Mouse (Mus musculus) cerebellum, adult 8-10 months (tissue): ENCODE measurements around the gene Akr1b7.

Source experiments
- DNase-seq: peaks from one replicate; pipeline ENCODE4 v3.0.0; 2022

Akr1b7 gene

DNA sequence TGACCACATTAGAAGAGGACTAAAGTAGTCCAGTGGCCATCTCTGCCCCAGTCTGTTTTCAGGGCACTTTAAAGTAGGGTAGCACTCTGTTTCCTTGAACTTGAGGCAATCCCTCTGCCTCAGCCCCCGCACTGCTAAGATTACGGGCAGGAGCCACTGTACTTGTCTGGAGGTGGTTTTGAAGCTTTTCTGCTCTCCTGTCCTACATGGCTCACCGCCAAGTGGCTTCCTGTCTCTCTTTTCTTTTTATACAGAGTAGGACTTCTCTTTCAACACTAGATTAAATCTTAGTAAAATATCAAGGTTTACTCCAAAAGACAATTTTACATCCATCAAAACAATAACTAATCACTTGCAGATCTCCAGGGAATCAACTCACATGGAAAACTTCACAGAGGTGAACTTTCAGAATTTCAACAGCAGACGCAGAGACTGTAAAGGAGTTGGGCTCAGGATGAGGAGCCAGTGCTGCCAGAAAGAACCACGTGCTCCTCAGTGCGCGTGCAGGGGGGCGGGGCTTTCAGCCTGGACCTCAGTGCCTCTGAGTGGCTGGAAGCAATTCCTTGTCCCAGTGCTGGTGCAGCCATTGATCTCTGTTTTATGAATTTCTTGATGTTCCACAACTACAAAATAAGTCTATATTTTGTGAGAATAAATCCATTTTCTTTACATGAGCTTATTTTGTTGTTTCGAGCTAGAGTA is 29.6 kb downstream of the Akr1b7 start:
- no peak for DNase-seq

DNA sequence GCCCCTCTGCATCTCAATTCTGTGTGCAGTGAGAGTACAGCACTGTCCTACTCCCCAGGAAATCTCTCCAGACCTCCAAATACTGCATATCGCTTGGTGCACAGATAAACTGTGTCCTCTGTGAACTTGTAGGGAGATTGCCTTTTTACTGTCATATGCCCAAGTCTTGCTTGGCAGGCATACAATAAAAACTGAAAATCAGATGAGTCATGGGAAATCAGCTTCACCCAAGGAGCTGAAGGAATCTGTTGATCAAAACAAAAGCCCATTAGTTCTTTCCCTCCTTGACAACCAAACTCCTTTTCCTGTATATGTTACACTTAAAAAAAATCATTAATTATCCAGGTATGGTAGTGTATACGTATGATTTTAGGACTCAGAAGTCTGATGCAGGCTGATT is 31.7 kb downstream of the Akr1b7 start:
- DNase-seq, result no peak

DNA sequence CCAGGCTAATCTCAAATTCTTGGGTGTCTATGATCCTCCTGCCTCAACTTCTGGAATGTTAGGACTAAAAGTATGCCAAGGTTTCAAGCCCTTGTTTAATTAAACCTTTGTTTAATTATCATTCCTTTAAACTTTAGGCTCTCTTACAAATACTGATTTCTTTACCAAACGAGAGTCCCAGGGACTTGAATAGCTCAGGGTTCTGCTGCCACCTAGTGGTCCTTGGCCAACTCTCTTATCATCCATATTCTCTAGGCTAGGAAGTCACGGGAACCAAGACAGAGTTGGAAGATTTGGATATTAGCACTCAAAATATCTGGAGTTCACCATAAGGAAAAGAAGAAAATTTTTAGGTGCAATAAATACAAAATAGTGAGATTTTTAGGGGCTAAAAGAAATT is 35.8 kb downstream of the Akr1b7 start:
- DNase-seq, result peak; percentile 54

DNA sequence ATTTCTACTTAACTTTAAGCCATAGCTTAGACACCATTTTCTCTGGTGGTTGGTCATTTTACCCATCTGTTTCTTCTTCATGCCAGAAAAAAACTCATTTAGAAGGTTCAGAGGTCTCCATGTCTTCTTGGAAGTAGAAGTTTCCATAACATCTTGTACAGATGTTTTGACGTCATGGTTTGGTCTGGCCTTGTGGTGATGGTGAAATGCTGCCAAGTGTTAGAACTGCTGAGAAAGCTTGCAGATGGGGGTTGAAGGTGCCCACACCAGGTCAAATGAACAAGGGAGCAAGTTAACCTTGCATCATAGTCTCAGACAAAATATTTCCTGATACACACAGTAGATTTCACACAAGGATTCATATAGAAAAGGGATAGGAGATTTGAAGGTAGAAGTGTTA is 36.6 kb downstream of the Akr1b7 start:
- no peak for DNase-seq

DNA sequence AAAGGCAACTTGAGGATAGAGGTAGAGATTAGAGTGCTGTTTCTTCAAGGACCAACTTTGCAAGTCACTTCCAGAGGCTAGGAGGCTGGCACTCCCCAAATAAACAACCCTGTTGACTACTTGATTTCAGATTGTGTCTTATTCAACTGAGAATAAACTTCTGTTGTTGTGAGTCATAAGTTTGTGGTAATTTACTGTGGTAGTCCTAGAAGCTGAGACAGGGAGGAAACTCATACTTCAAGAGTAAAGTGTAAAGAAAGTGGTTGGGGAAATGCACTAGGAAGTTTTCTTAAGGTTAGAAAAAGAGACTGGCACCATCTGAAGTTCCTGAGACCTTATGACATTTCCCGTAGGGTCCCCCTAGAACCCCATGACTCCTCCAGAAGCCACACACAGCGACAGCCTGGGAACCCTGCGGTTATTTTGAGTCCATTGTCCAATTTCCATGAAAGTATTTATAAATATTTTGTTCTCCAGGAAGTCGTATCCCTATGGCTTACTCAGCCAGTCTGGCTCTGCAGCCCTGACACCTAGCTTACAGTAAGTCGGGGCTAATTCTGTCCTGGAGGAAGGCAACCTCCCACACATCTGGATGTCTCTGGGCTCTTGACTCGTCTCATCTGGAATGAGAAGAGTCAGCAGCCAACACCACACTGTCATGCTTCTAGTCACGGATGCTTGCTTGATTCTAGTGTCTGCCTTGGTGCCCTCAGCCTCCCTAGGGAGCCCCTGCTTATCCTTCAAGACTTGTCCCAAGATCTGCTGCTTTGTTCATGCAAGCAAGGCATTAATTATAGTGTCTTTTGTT is 41.0 kb downstream of the Akr1b7 start:
- DNase-seq, result no peak

DNA sequence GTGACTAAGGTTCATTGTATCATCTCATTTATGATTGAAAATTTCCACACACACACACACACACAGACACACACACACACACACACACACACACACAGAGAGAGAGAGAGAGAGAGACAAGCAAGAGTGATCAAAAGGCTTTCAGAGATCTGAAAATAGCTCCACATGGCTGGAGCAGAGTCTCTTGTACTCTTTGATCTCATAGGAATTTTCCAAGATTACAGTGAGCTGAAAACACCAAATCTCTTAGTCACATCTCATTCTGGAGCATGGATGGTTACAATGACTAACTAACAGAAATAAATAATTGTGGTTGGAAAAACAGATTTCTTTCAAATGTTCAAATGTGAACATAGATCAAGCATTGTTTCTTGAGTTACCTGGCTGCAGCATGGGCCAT is 47.3 kb downstream of the Akr1b7 start:
- no peak for DNase-seq

DNA sequence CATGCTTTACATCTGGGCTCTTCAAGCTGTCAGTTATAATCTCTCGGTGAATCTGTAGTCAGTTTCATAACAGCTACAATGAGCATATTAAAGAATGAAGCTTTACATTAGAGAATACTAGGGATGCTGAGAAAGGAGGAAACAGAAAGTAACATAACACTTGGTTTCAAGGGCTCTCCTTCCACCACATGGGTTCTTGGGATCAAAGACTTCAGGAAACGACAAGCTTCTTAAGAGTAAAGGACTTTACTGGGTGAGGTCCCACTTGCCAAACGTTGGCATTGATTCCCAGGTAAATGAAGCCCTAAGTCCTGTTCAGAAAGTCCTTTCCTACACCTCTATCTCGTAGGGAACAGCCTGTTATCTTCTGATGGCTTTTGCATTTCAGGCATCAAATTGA is 48.5 kb downstream of the Akr1b7 start:
- no peak for DNase-seq

DNA sequence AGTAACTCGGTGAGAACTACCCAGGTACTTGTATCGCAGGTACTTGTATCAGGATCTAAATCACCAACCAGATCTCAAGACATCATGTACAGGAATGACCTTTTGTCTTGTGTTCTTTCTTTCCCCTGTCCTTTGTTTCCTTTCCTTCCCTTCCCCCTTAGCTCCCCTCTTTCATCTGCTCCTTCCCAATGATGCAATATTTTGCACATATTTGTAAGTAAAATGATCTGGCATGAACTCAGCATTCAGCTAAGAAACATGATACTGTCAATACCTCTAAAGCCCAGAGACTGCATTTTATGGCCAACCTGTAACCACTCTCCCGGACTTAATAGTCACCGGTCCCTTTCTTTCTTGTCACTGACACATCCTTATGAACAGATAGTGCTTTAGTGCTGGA is 51.4 kb downstream of the Akr1b7 start:
- no peak for DNase-seq

DNA sequence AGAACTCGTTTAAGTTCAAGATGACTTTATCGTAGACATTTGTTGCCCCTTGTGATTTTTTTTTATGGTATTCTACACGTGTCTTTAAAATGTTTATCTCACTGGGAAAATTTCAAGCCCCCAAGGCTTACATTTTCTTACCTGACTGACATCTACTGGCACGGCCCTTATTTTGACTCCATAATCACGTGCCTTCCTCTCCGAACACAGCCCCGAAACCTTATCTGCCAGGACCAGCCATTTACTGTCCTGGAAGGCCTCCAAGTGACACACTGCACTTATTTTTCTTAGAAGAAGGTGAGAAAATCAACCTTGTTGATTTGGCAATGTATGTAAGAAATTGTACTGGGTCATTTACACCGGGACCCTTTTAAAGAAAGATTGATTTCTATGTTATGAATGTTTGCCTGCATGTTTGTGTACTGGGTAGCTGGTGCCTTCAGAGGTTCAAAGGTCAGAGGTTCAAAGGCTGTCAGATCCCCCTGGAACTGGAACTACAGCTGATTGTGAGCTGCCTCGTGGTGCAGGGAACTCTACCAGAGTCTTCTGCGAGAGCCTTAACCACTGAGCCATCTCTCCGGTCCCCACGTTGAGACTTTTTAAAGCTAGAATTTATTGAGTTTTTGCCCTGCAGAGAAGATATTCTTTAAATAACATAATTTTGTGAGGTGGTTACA is 59.4 kb downstream of the Akr1b7 start:
- DNase-seq, result no peak
